Mouse (Mus musculus): Measurements from ENCODE around the gene Tmem135.

DNA sequence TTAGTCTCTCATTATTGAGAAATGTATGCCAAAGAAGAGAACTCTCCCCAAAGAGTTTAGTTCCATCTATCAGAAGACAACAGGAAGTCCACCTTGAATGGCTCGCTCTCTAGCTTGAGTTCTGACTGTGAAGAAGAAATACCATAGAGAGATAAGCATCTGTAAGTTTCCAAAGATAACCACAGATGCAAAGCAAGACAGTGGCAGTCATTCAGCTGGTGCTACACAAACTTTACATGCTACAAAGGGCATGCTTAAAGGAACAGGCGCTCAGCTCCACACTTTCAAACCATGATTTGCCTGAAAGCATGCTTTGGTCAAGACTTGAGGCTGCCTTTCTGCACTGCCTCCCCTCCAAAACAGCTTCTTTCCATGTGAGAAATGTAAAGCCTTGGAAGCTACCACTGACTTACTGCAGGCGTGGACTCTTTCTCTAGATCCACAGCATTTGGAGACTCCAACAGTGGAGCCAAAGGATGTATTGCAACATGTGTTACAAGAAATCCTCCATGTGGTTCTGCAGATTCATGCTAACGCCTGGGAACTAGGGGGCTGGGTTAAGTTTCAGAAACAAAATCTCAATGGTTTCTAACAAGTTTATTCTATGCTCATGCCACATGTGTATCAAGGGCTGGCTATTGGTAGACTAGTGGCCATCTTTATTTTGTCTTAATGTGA lies 232.1 kb downstream of the Tmem135 start:
- no peak for TF ChIP-seq CTCF (conservative IDR thresholded peaks at IDR 0.05; ENCODE audit: insufficient read depth, insufficient read length, low read depth, low read length)
- TF ChIP-seq POLR2A (IDR thresholded peaks at IDR 0.05; ENCODE audit: low read depth, low read length) = no peak
